Comparison of ENCODE assay signal across 14 mouse cellular contexts in the genomic region with DNA sequence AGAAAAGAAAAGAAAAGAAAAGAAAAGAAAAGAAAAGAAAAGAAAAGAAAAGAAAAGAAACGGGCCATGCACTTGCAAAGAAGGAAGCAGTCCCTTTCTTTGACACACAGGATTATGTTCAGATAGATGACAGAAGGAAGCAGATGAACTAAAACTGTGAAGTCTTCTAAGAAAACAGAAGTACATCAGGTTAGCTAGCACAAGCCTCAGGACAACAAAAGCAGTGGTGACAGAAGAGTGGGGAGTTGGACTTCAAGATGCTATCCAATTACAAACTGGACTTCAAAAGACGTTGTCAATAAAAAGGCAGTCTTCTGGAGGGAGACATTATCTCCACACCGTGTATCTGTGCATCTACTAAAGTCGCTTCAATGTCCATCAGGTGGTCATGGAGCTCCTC. TPM values are rescaled to one million over a fixed set of nuclear protein-coding genes. Genes with fewer than 3 reads are reported as not detected.
DNase-seq lines count a peak whose midpoint lies in the region; ATAC-seq and TF ChIP-seq lines count a peak whose summit lies in the region.
"Had no signal": no experiment of that assay in that cellular context is flagged by ENCODE, and none has a peak within 500 bp of the region (broad histone marks: within the 10 kb centered on the region; RNA-seq: fewer than 3 reads in every experiment).

No protein-coding gene starts in this region.

- H3K27ac ChIP-seq in embryonic facial prominence, embryonic 13.5 days, result no peak overlapping the region
- no peak overlapping the region for H3K27ac ChIP-seq in embryonic facial prominence, embryonic 10.5 days (replicated peaks)
- H3K27ac ChIP-seq in intestine, postnatal 0 days (ENCODE audit: low read depth, low read length), result no peak overlapping the region
- H3K27ac ChIP-seq in intestine, embryonic 15.5 days, result no peak overlapping the region
- peak overlapping the region; percentile 72 for H3K27ac ChIP-seq in liver, embryonic 13.5 days

- H3K4me1 ChIP-seq in embryonic facial prominence, embryonic 13.5 days, result peaks cover 11% of the 10 kb centered on the region
- H3K4me1 ChIP-seq in embryonic facial prominence, embryonic 10.5 days, result peaks cover 23% of the 10 kb centered on the region
- 0 out of 2 replicates have a peak, but pooled peaks cover 9% of the 10 kb centered on the region for H3K4me1 ChIP-seq in intestine, postnatal 0 days (replicated peaks; ENCODE audit: control insufficient read depth, insufficient read depth, low read length)
- H3K4me1 ChIP-seq in intestine, embryonic 15.5 days (replicated peaks), result 0 out of 2 replicates have a peak, but pooled peaks cover 5% of the 10 kb centered on the region
- H3K4me1 ChIP-seq in liver, embryonic 13.5 days (replicated peaks), result peaks cover 49% of the 10 kb centered on the region

- ATAC-seq in embryonic facial prominence, embryonic 13.5 days (ENCODE audit: insufficient number of reproducible peaks, insufficient read depth, low FRiP score, low TSS enrichment, low read depth), result no peak
- no peak for ATAC-seq in intestine, postnatal 0 days
- no peak for ATAC-seq in intestine, embryonic 15.5 days
- no peak for ATAC-seq in liver, embryonic 13.5 days (ENCODE audit: low read depth)
- ATAC-seq: activated CD4-positive, CD25-positive, alpha-beta regulatory T cell, adult 4 months had no signal

- H3K9me3 ChIP-seq in embryonic facial prominence, embryonic 13.5 days, result no peaks in the 10 kb centered on the region
- no peaks in the 10 kb centered on the region for H3K9me3 ChIP-seq in embryonic facial prominence, embryonic 10.5 days
- H3K9me3 ChIP-seq in intestine, postnatal 0 days (ENCODE audit: control insufficient read depth), result no peaks in the 10 kb centered on the region
- no peaks in the 10 kb centered on the region for H3K9me3 ChIP-seq in intestine, embryonic 15.5 days
- no peaks in the 10 kb centered on the region for H3K9me3 ChIP-seq in liver, embryonic 13.5 days (replicated peaks)
- H3K9me3 ChIP-seq: G1E had no signal

- WGBS in embryonic facial prominence, embryonic 13.5 days, result 71% methylated on average over 4 of the region's 4 CpGs
- 73% methylated on average over 4 of the region's 4 CpGs for WGBS in embryonic facial prominence, embryonic 10.5 days
- 53% methylated on average over 4 of the region's 4 CpGs for WGBS in intestine, postnatal 0 days
- 73% methylated on average over 4 of the region's 4 CpGs for WGBS in intestine, embryonic 15.5 days
- 27% methylated on average over 4 of the region's 4 CpGs for WGBS in liver, embryonic 13.5 days (ENCODE audit: insufficient replicate concordance)

- H3K36me3 ChIP-seq in embryonic facial prominence, embryonic 13.5 days, result no peaks in the 10 kb centered on the region
- H3K36me3 ChIP-seq in embryonic facial prominence, embryonic 10.5 days (replicated peaks), result peaks cover 4% of the 10 kb centered on the region; the same call in 1 of the 2 replicates
- no peaks in the 10 kb centered on the region for H3K36me3 ChIP-seq in intestine, postnatal 0 days (ENCODE audit: control insufficient read depth, insufficient read depth)
- H3K36me3 ChIP-seq in intestine, embryonic 15.5 days, result no peaks in the 10 kb centered on the region
- no peaks in the 10 kb centered on the region for H3K36me3 ChIP-seq in liver, embryonic 13.5 days
- H3K36me3 ChIP-seq: G1E had no signal

- H3K4me3 ChIP-seq in embryonic facial prominence, embryonic 13.5 days, result no peak overlapping the region
- no peak overlapping the region for H3K4me3 ChIP-seq in embryonic facial prominence, embryonic 10.5 days
- H3K4me3 ChIP-seq in intestine, postnatal 0 days (ENCODE audit: low read depth, low read length), result no peak overlapping the region
- no peak overlapping the region for H3K4me3 ChIP-seq in intestine, embryonic 15.5 days (replicated peaks)
- peak overlapping the region; percentile 98 for H3K4me3 ChIP-seq in liver, embryonic 13.5 days (replicated peaks)

- H3K4me2 ChIP-seq in embryonic facial prominence, embryonic 13.5 days, result 0 out of 2 replicates have a peak overlapping the region, but pooled peaks have one; percentile 26
- 0 out of 2 replicates have a peak overlapping the region, but pooled peaks have one; percentile 21 for H3K4me2 ChIP-seq in intestine, postnatal 0 days (replicated peaks; ENCODE audit: low read depth)
- H3K4me2 ChIP-seq in intestine, embryonic 15.5 days (replicated peaks), result no peak overlapping the region
- peak overlapping the region; percentile 73 for H3K4me2 ChIP-seq in liver, embryonic 13.5 days

- no peaks in the 10 kb centered on the region for H3K27me3 ChIP-seq in embryonic facial prominence, embryonic 13.5 days
- no peaks in the 10 kb centered on the region for H3K27me3 ChIP-seq in embryonic facial prominence, embryonic 10.5 days (replicated peaks; ENCODE audit: low read depth, poor library complexity, severe bottlenecking)
- H3K27me3 ChIP-seq in intestine, postnatal 0 days (replicated peaks; ENCODE audit: control insufficient read depth, insufficient read depth, low read length), result no peaks in the 10 kb centered on the region
- no peaks in the 10 kb centered on the region for H3K27me3 ChIP-seq in intestine, embryonic 15.5 days (replicated peaks)
- no peaks in the 10 kb centered on the region for H3K27me3 ChIP-seq in liver, embryonic 13.5 days

- DNase-seq in embryonic facial prominence, embryonic 10.5 days (ENCODE audit: low spot score), result no peak
- peak; percentile 51 for DNase-seq in 416B (ENCODE audit: low read depth)
- DNase-seq in liver, embryonic 13.5 days, result no peak
- no peak for DNase-seq in cerebellum, postnatal 4 days (ENCODE audit: low spot score in 2 of 2)
- no peak for DNase-seq in embryo, embryonic 10.5 days (ENCODE audit: low spot score)
- DNase-seq: cerebellum, postnatal 36 days; kidney, adult 18-20 months; layer of hippocampus, adult 9-11 months; spleen, adult 18-20 months had no signal

- no peak overlapping the region for H3K9ac ChIP-seq in embryonic facial prominence, embryonic 13.5 days
- H3K9ac ChIP-seq in intestine, postnatal 0 days (ENCODE audit: low read depth, low read length), result 0 out of 2 replicates have a peak overlapping the region, but pooled peaks have one; percentile 11
- H3K9ac ChIP-seq in intestine, embryonic 15.5 days, result no peak overlapping the region
- H3K9ac ChIP-seq in liver, embryonic 13.5 days, result peak overlapping the region; percentile 63

- no peak for TF ChIP-seq CTCF in intestine, postnatal 0 days (IDR thresholded peaks at IDR 0.05; ENCODE audit: low read depth)

RNA-seq across cellular contexts. Expression of a gene that starts 3.0 kb away (rescaled TPM):
- 45.2 and 57.1 TPM in 2 replicates for polyA plus RNA-seq in embryonic facial prominence, embryonic 13.5 days (2015; fragmentation: Nextera tagmentation; extraction: Ambion mirVana)
- 33.8 and 35.7 TPM in 2 replicates for polyA plus RNA-seq in embryonic facial prominence, embryonic 10.5 days (2016; fragmentation: Nextera tagmentation; extraction: Ambion mirVana)
- 24.7 and 30.3 TPM in 2 replicates for polyA plus RNA-seq in intestine, postnatal 0 days (2015; fragmentation: Nextera tagmentation; extraction: Ambion mirVana)
- 35.7 and 38.6 TPM in 2 replicates for polyA plus RNA-seq in intestine, embryonic 15.5 days (2015; fragmentation: Nextera tagmentation; extraction: Ambion mirVana)
- polyA plus RNA-seq in liver, embryonic 13.5 days (2015; fragmentation: Nextera tagmentation; extraction: Ambion mirVana), result 20.6 and 28.5 TPM in 2 replicates

Comparison
In these comparisons a context has a peak if more than half of its experiments do, and no peak if none do; other contexts are left out.
1. H3K9ac ChIP-seq: peak in intestine, postnatal 0 days (single experiment) and liver, embryonic 13.5 days (single experiment); none in embryonic facial prominence, embryonic 13.5 days (single experiment) and intestine, embryonic 15.5 days (single experiment).